ENCODE assay signal across 24 mouse cellular contexts in the genomic region with DNA sequence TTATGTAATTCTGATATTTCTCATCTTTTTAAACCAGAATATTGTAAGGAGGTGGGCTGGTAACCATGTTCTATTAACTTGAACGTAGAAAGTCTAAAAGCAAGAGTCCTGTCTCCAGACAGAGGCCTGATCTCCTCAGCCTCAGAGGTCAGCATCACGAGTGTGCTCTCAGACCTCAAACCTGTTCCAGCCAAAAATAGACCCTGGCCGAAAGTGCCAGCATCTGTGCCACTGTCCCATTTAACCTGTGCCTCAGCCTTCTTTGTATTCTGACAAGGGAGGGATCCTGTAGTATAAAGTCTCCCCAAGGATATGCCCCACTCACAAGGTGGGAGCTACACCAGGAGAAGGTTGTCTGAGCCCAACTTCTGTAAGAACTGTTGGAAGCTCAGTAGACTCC.
A peak's percentile ranks its signal among the peaks of the same experiment; 100 is the strongest.
DNase-seq lines count a peak whose midpoint lies in the region; ATAC-seq and TF ChIP-seq lines count a peak whose summit lies in the region.
"Had no signal": no experiment of that assay in that cellular context is flagged by ENCODE, and none has a peak within 500 bp of the region (broad histone marks: within the 10 kb centered on the region; RNA-seq: fewer than 3 reads in every experiment).

No protein-coding gene starts in this region.

- no peaks in the 10 kb centered on the region for H3K9me3 ChIP-seq in heart, postnatal 0 days (replicated peaks; ENCODE audit: control insufficient read depth, low read length)
- no peaks in the 10 kb centered on the region for H3K9me3 ChIP-seq in heart, embryonic 11.5 days (replicated peaks; ENCODE audit: control insufficient read depth, low read length)
- H3K9me3 ChIP-seq: embryonic facial prominence, embryonic 13.5 days; embryonic facial prominence, embryonic 15.5 days; forebrain, embryonic 10.5 days; forebrain, embryonic 12.5 days had no signal

- DNase-seq in gastrocnemius, adult 2 months, result peak; percentile 65
- DNase-seq in gastrocnemius, postnatal 25 days, result no peak
- DNase-seq in heart, adult 2 months, result no peak
- no peak for DNase-seq in heart, adult 9 months (ENCODE audit: low spot score in 2 of 2)
- no peak for DNase-seq in heart, postnatal 0 days (ENCODE audit: low spot score)
- DNase-seq in skeletal muscle tissue, adult 2 months (ENCODE audit: low read depth, low spot score), result peak; percentile 71
- DNase-seq in thymus, adult 2 months, result no peak
- DNase-seq: adrenal gland, adult 2 months; adrenal gland, postnatal 10 days; adrenal gland, postnatal 25 days; cerebellum, adult 11 months; cerebellum, adult 18-20 months; cerebellum, adult 8-10 months; cerebellum, adult 9-11 months; cerebellum, postnatal 14 days; cerebellum, postnatal 36 days; embryo, embryonic 11 days had no signal

- whole genome bisulfite sequencing in heart, adult 2 months, result 53% methylated on average over 3 of the region's 3 CpGs
- 39% methylated on average over 3 of the region's 3 CpGs for WGBS in heart, postnatal 0 days
- 62% methylated on average over 3 of the region's 3 CpGs for WGBS in heart, embryonic 11.5 days (ENCODE audit: insufficient replicate concordance)
- 94% methylated on average over 3 of the region's 3 CpGs for WGBS in thymus, adult 2 months

- TF ChIP-seq CTCF in gastrocnemius, adult 2 months (IDR thresholded peaks at IDR 0.05), result no peak
- no peak for TF ChIP-seq CTCF in heart, adult 2 months (IDR thresholded peaks at IDR 0.05)
- TF ChIP-seq CTCF in heart, postnatal 0 days (IDR thresholded peaks at IDR 0.05; ENCODE audit: low read depth), result no peak
- no peak for TF ChIP-seq CTCF in thymus, adult 2 months (IDR thresholded peaks at IDR 0.05; ENCODE audit: borderline replicate concordance, control insufficient read depth, extremely low read depth, insufficient read depth, low read length, poor library complexity)

- H3K27ac ChIP-seq in gastrocnemius, adult 2 months, result peak overlapping the region; percentile 72
- peak overlapping the region; percentile 64 for H3K27ac ChIP-seq in heart, adult 2 months
- no peak overlapping the region for H3K27ac ChIP-seq in heart, postnatal 0 days (ENCODE audit: low read depth)
- no peak overlapping the region for H3K27ac ChIP-seq in heart, embryonic 11.5 days (ENCODE audit: low read depth, low read length)
- H3K27ac ChIP-seq in thymus, adult 2 months (ENCODE audit: control insufficient read depth, insufficient read depth, low read length), result no peak overlapping the region
- H3K27ac ChIP-seq: embryonic facial prominence, embryonic 13.5 days; embryonic facial prominence, embryonic 15.5 days; forebrain, embryonic 10.5 days; forebrain, embryonic 12.5 days had no signal

- H3K4me2 ChIP-seq in heart, postnatal 0 days (ENCODE audit: low read depth, low read length), result no peak overlapping the region
- H3K4me2 ChIP-seq in heart, embryonic 11.5 days, result no peak overlapping the region
- H3K4me2 ChIP-seq: embryonic facial prominence, embryonic 13.5 days; embryonic facial prominence, embryonic 15.5 days; forebrain, embryonic 12.5 days had no signal

- peaks cover 2% of the 10 kb centered on the region; the same call in 1 of the 2 replicates for H3K4me1 ChIP-seq in heart, adult 2 months (ENCODE audit: control insufficient read depth, insufficient read depth, low read length)
- H3K4me1 ChIP-seq in heart, postnatal 0 days (ENCODE audit: control insufficient read depth, insufficient read depth), result peaks cover 27% of the 10 kb centered on the region; the same call in 1 of the 2 replicates
- peaks cover 27% of the 10 kb centered on the region for H3K4me1 ChIP-seq in heart, embryonic 11.5 days (ENCODE audit: control insufficient read depth, insufficient read depth, low read length)
- H3K4me1 ChIP-seq in thymus, adult 2 months (replicated peaks; ENCODE audit: control insufficient read depth, insufficient read depth, low read length), result peaks cover 30% of the 10 kb centered on the region
- H3K4me1 ChIP-seq: forebrain, embryonic 12.5 days had no signal

- intact Hi-C loops in gastrocnemius, adult 2 months (cut with DNase I), result no loop called here
- intact Hi-C loops in heart, adult 2 months (cut with DNase I), result no loop called here

- no peak for TF ChIP-seq POLR2A in heart, adult 2 months (IDR thresholded peaks at IDR 0.05; ENCODE audit: insufficient read depth, low read depth, low read length)
- TF ChIP-seq POLR2A in thymus, adult 2 months (IDR thresholded peaks at IDR 0.05; ENCODE audit: control insufficient read depth, extremely low read depth, insufficient read depth, low read length, poor library complexity), result no peak

- H3K27me3 ChIP-seq in heart, adult 2 months (ENCODE audit: control insufficient read depth, insufficient read depth, low read length), result no peaks in the 10 kb centered on the region
- no peaks in the 10 kb centered on the region for H3K27me3 ChIP-seq in heart, postnatal 0 days (ENCODE audit: control insufficient read depth, insufficient read depth, low read length)
- no peaks in the 10 kb centered on the region for H3K27me3 ChIP-seq in heart, embryonic 11.5 days (ENCODE audit: control insufficient read depth, insufficient read depth, low read length)
- H3K27me3 ChIP-seq in thymus, adult 2 months (ENCODE audit: control insufficient read depth, insufficient read depth, low read length), result no peaks in the 10 kb centered on the region
- H3K27me3 ChIP-seq: embryonic facial prominence, embryonic 13.5 days; embryonic facial prominence, embryonic 15.5 days; forebrain, embryonic 12.5 days had no signal

- peak; percentile 85 for TF ChIP-seq EP300 in heart, adult 2 months (IDR thresholded peaks at IDR 0.05; ENCODE audit: insufficient read depth, low read depth, low read length)
- no peak for TF ChIP-seq EP300 in heart, postnatal 0 days (IDR thresholded peaks at IDR 0.05; ENCODE audit: low read depth)

- no peak overlapping the region for H3K9ac ChIP-seq in heart, adult 2 months (ENCODE audit: low read depth, low read length)
- H3K9ac ChIP-seq in heart, postnatal 0 days (replicated peaks; ENCODE audit: low read depth, low read length), result no peak overlapping the region
- H3K9ac ChIP-seq in heart, embryonic 11.5 days (ENCODE audit: low read depth, low read length), result no peak overlapping the region
- H3K9ac ChIP-seq: embryonic facial prominence, embryonic 13.5 days; embryonic facial prominence, embryonic 15.5 days; forebrain, embryonic 12.5 days had no signal

- H3K36me3 ChIP-seq in heart, adult 2 months (ENCODE audit: control insufficient read depth, insufficient read depth, low read length), result peaks cover 15% of the 10 kb centered on the region; the same call in 1 of the 2 replicates
- peaks cover 86% of the 10 kb centered on the region for H3K36me3 ChIP-seq in heart, postnatal 0 days (replicated peaks; ENCODE audit: control insufficient read depth, insufficient read depth, low read length)
- peaks cover 11% of the 10 kb centered on the region for H3K36me3 ChIP-seq in heart, embryonic 11.5 days (ENCODE audit: control insufficient read depth, insufficient read depth, low read length)
- H3K36me3 ChIP-seq in thymus, adult 2 months (ENCODE audit: control insufficient read depth, insufficient read depth, low read length), result peaks cover 34% of the 10 kb centered on the region

- peak; percentile 31; the same call in 1 of the 2 replicates for ATAC-seq in heart, postnatal 0 days (ENCODE audit: insufficient read depth, low read depth)
- no peak for ATAC-seq in heart, embryonic 11.5 days (replicated peaks; ENCODE audit: insufficient number of reproducible peaks, low FRiP score, low TSS enrichment)
- ATAC-seq: forebrain, embryonic 14.5 days had no signal

- no peak overlapping the region for H3K4me3 ChIP-seq in gastrocnemius, adult 2 months
- no peak overlapping the region for H3K4me3 ChIP-seq in heart, adult 2 months
- H3K4me3 ChIP-seq in heart, postnatal 0 days (ENCODE audit: low read depth, low read length), result no peak overlapping the region
- no peak overlapping the region for H3K4me3 ChIP-seq in heart, embryonic 11.5 days (ENCODE audit: low read depth, low read length)
- H3K4me3 ChIP-seq in thymus, adult 2 months (ENCODE audit: control insufficient read depth, insufficient read depth, low read length), result no peak overlapping the region
- H3K4me3 ChIP-seq: embryonic facial prominence, embryonic 13.5 days; embryonic facial prominence, embryonic 15.5 days; erythroblast, embryonic 14.5 days; forebrain, embryonic 10.5 days; forebrain, embryonic 12.5 days had no signal

- H3K79me2 ChIP-seq in heart, adult 2 months (replicated peaks; ENCODE audit: control insufficient read depth, insufficient read depth, low read length), result no peaks in the 10 kb centered on the region; the same call in 1 of the 2 replicates

Comparison
In these comparisons a context has a peak if more than half of its experiments do, and no peak if none do; other contexts are left out.
1. DNase-seq: peak in gastrocnemius, adult 2 months (single experiment) and skeletal muscle tissue, adult 2 months (single experiment); none in gastrocnemius, postnatal 25 days (single experiment), heart, adult 2 months (0 of 2), heart, adult 9 months (0 of 2), heart, postnatal 0 days (single experiment) and thymus, adult 2 months (single experiment).
2. H3K27ac ChIP-seq: peak in gastrocnemius, adult 2 months (single experiment) and heart, adult 2 months (single experiment); none in heart, postnatal 0 days (single experiment), heart, embryonic 11.5 days (single experiment) and thymus, adult 2 months (single experiment).